Mouse (Mus musculus): ENCODE results near the gene Ctsll3. TPM values are rescaled to one million over a fixed set of nuclear protein-coding genes. Genes with fewer than 3 reads are reported as not detected.

Gene Ctsll3
- total RNA-seq (2014; fragmentation: Nextera tagmentation) (not detected in 2 replicates), total RNA-seq (2017) (not detected in 2 replicates), polyA plus RNA-seq (2012) (not detected in 2 replicates)

DNA sequence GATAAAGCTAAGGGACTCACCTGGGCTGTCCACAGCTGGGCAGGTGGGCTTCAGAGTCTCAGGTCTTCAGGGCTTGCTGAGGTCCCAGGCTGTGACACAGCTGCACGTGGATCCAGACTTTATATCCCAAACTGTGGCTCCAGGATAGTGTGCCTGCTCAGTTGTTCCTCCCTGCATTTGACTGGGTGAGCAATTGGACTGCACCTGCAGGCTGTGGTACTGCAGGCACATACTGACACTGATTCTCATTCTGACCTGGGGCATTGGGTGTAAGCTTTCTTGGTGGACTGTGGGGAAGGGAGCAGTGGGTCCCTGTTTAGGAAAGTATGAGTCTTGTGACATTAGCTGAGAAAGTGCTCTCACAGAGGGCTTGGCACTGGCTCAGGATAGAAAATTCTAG is at the start of gene Ctsll3:
TSS of gene Ctsll3 (minus strand) at position 101 of the 400 bp plus-strand sequence.
- no peak for TF ChIP-seq TAL1 (conservative IDR thresholded peaks at IDR 0.05; ENCODE audit: low read depth, low read length)
- TF ChIP-seq GATA2 (IDR thresholded peaks at IDR 0.05; ENCODE audit: borderline replicate concordance, low read depth, low read length): no peak
- no peak for TF ChIP-seq CTCF (IDR thresholded peaks at IDR 0.05; ENCODE audit: low read depth, low read length)
- no peak for TF ChIP-seq GATA1 (IDR thresholded peaks at IDR 0.05; ENCODE audit: borderline replicate concordance, low read length)
- no peak for TF ChIP-seq POLR2AphosphoS5 (IDR thresholded peaks at IDR 0.05; ENCODE audit: insufficient replicate concordance, low read depth, low read length)

DNA sequence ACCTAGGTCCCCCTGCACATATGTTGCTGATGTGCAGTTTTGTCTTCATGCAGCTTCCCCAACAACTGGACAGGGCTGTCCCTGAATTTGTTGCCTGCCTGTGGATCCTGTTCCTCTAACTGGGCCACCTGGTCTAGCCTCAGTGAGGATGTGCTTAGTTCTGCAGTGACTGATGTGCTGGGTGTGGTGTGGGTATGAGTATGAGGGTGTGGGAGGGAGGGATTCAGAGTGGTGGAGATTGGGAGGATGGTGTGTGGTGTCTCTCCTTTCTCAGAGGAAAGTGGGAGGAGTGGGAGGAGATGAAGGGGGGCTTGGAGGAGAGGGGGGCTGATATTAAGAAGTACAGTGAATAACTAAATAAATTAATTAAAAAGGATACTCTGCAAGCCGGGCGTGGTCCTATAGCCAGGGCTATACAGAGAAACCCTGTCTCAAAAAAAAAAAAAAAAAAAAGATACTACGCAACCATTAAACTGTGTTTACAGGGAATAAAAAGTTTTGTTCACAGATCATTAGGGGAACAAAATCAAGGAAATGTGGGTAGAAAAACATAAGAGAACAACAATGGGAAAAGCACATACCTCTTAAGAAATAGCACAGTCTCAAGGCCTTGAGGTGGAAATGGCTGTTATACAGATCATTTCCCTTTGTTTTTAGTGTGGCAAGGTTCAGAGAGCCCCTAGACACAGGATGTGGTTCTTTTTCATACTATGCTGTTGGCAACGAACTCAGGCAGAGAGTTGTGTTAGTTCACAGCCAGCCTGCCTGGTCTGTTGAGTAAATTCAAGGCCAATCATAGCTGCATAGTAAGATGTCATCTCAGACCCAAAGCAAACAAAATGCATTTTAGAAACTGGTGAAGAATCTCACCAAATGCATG is 45.8 kb upstream of the Ctsll3 start:
- Histone ChIP-seq H3K36me3 (replicated peaks) (no peaks in the 10 kb centered on the region), H3K4me3 (ENCODE audit: low read depth, low read length) (no peak overlapping the region), H3K9me3 (replicated peaks) (peaks cover 12% of the 10 kb centered on the region), H3K4me1 (ENCODE audit: insufficient read depth, low read depth, low read length) (no peaks in the 10 kb centered on the region), H3K27me3 (ENCODE audit: insufficient read depth, low read length) (no peaks in the 10 kb centered on the region)
- ATAC-seq (ENCODE audit: extremely low read depth, insufficient number of reproducible peaks, low FRiP score, poor library complexity, severe bottlenecking): no peak
- DNase-seq (ENCODE audit: low spot score): no peak
- TF ChIP-seq GATA2 (IDR thresholded peaks at IDR 0.05; ENCODE audit: borderline replicate concordance, low read depth, low read length): no peak
- no peak for TF ChIP-seq CTCF (IDR thresholded peaks at IDR 0.05; ENCODE audit: low read depth, low read length)

More for the DNA sequence above, at the start of gene Ctsll3:
- Histone ChIP-seq H3K36me3 (replicated peaks) (no peaks in the 10 kb centered on the region), H3K4me3 (ENCODE audit: low read depth, low read length) (no peak within 1 kb of the TSS), H3K9me3 (replicated peaks) (peaks cover 50% of the 10 kb centered on the region), H3K27me3 (ENCODE audit: insufficient read depth, low read length) (no peaks in the 10 kb centered on the region), H3K4me1 (ENCODE audit: insufficient read depth, low read depth, low read length) (no peaks in the 10 kb centered on the region)
- DNase-seq (ENCODE audit: low spot score) (no peak), ATAC-seq (ENCODE audit: extremely low read depth, insufficient number of reproducible peaks, low FRiP score, poor library complexity, severe bottlenecking) (no peak)

DNA sequence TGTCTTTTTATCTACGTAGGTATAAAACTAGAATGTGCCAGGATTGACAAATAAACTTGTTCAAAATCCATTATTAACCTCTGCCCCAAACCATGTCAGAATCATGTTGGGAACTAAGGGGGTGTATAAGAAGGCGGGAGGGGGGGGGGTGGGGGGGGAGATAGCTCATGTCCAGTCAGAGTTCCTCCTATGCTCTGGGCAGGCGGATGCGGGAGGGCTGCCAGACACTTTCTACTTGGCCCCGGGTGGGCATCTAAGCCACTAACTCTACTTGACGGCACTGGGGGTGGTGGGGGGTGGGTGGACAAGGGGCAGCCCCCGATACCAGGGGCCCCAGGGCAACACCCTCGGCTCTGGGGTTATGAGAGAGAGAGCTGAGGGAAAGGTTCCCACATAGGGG is 40.5 kb upstream of the Ctsll3 start:
- Histone ChIP-seq H3K4me1 (ENCODE audit: insufficient read depth, low read depth, low read length) (no peaks in the 10 kb centered on the region), H3K27me3 (ENCODE audit: insufficient read depth, low read length) (no peaks in the 10 kb centered on the region), H3K9me3 (replicated peaks) (peaks cover 17% of the 10 kb centered on the region), H3K4me3 (ENCODE audit: low read depth, low read length) (no peak overlapping the region), H3K36me3 (replicated peaks) (no peaks in the 10 kb centered on the region)
- ATAC-seq (ENCODE audit: extremely low read depth, insufficient number of reproducible peaks, low FRiP score, poor library complexity, severe bottlenecking) (no peak), DNase-seq (ENCODE audit: low spot score) (no peak)
- no peak for TF ChIP-seq CTCF (IDR thresholded peaks at IDR 0.05; ENCODE audit: low read depth, low read length)
- TF ChIP-seq GATA1 (IDR thresholded peaks at IDR 0.05; ENCODE audit: borderline replicate concordance, low read length): no peak
- no peak for TF ChIP-seq TAL1 (conservative IDR thresholded peaks at IDR 0.05; ENCODE audit: low read depth, low read length)
- TF ChIP-seq GATA2 (IDR thresholded peaks at IDR 0.05; ENCODE audit: borderline replicate concordance, low read depth, low read length): no peak
- TF ChIP-seq POLR2AphosphoS5 (IDR thresholded peaks at IDR 0.05; ENCODE audit: insufficient replicate concordance, low read depth, low read length): no peak

DNA sequence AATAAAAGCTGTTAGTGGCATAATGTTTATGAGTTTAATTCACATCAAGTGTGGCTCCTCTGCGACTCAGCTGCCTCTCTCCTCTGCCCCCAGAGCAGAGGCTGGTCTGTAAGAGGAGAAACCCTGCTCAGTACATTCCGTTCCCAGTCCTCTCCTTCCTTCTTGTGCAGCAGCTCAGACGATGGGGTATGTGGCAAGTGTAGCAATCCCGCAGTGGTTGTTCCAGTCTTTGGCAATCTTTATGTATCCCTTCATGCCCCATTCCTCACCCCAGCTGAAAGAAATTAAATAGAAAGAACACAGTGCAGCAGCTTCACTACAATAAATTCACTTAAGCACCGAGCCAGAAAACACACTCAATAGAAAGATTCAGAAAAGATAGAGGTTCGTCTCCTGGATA is 40.1 kb upstream of the Ctsll3 start:
- H3K27me3 ChIP-seq (ENCODE audit: insufficient read depth, low read length): no peaks in the 10 kb centered on the region
- no peak overlapping the region for H3K4me3 ChIP-seq (ENCODE audit: low read depth, low read length)
- DNase-seq (ENCODE audit: low spot score) (no peak), ATAC-seq (ENCODE audit: extremely low read depth, insufficient number of reproducible peaks, low FRiP score, poor library complexity, severe bottlenecking) (no peak)
- no peaks in the 10 kb centered on the region for H3K4me1 ChIP-seq (ENCODE audit: insufficient read depth, low read depth, low read length)
- TF ChIP-seq POLR2AphosphoS5 (IDR thresholded peaks at IDR 0.05; ENCODE audit: insufficient replicate concordance, low read depth, low read length): no peak
- TF ChIP-seq CTCF (IDR thresholded peaks at IDR 0.05; ENCODE audit: low read depth, low read length): no peak
- TF ChIP-seq TAL1 (conservative IDR thresholded peaks at IDR 0.05; ENCODE audit: low read depth, low read length): no peak
- TF ChIP-seq GATA2 (IDR thresholded peaks at IDR 0.05; ENCODE audit: borderline replicate concordance, low read depth, low read length): no peak
- TF ChIP-seq GATA1 (IDR thresholded peaks at IDR 0.05; ENCODE audit: borderline replicate concordance, low read length): no peak
- no peaks in the 10 kb centered on the region for H3K36me3 ChIP-seq (replicated peaks)
- peaks cover 13% of the 10 kb centered on the region for H3K9me3 ChIP-seq (replicated peaks)

DNA sequence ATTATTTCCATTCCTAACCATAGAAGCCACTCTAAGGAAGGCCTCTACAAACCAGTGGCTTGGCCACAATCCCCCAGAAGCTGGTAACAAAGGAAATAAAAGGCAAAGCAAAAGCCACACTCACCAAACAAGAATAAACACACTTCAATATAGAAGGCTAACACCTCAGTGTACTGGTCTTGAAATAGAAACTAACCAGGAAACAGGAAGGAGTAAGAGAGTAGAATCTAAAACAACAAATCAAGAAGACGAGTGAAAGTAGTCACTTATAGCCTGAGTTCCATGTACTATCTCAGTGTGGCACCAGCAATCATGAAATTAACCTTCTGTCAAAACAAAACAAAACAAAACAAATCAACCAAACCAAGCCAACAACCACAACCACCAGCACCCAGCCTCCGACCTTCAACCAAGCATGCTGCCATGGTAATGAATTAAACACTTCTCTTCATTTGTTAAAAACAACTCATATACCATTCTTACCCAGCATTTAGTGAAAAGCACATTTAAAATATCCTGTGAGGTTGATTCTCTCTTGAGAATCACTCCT is 36.8 kb upstream of the Ctsll3 start:
- Histone ChIP-seq H3K4me3 (ENCODE audit: low read depth, low read length) (no peak overlapping the region), H3K4me1 (ENCODE audit: insufficient read depth, low read depth, low read length) (no peaks in the 10 kb centered on the region), H3K36me3 (replicated peaks) (no peaks in the 10 kb centered on the region), H3K27me3 (ENCODE audit: insufficient read depth, low read length) (no peaks in the 10 kb centered on the region), H3K9me3 (replicated peaks) (peaks cover 10% of the 10 kb centered on the region)
- TF ChIP-seq GATA1 (IDR thresholded peaks at IDR 0.05; ENCODE audit: borderline replicate concordance, low read length) (no peak), TAL1 (conservative IDR thresholded peaks at IDR 0.05; ENCODE audit: low read depth, low read length) (no peak), POLR2AphosphoS5 (IDR thresholded peaks at IDR 0.05; ENCODE audit: insufficient replicate concordance, low read depth, low read length) (no peak), GATA2 (IDR thresholded peaks at IDR 0.05; ENCODE audit: borderline replicate concordance, low read depth, low read length) (no peak), CTCF (IDR thresholded peaks at IDR 0.05; ENCODE audit: low read depth, low read length) (no peak)
- DNase-seq (ENCODE audit: low spot score): no peak
- no peak for ATAC-seq (ENCODE audit: extremely low read depth, insufficient number of reproducible peaks, low FRiP score, poor library complexity, severe bottlenecking)

DNA sequence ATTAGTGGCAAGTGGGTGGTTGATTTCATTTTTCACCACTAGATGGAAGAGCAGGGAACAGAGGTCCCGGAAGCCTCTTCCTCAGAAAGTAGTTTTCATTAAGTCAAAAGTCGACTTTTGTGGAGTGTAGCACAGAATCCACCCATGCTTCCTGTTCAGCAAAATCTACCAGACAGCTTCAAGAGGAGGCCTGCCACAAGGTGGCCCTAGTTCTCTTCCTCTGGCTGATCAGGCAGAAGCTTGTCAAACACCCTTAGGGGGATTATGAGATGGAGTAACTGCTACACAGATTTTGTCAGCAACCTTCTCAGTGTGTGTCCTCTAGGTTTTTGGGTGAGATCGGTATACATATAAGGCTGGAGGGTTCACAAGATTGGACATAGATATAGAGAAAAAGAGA is 23.4 kb upstream of the Ctsll3 start:
- Histone ChIP-seq H3K36me3 (replicated peaks) (no peaks in the 10 kb centered on the region), H3K4me1 (ENCODE audit: insufficient read depth, low read depth, low read length) (no peaks in the 10 kb centered on the region), H3K9me3 (replicated peaks) (peaks cover 8% of the 10 kb centered on the region), H3K4me3 (ENCODE audit: low read depth, low read length) (no peak overlapping the region), H3K27me3 (ENCODE audit: insufficient read depth, low read length) (no peaks in the 10 kb centered on the region)
- no peak for ATAC-seq (ENCODE audit: extremely low read depth, insufficient number of reproducible peaks, low FRiP score, poor library complexity, severe bottlenecking)
- no peak for TF ChIP-seq CTCF (IDR thresholded peaks at IDR 0.05; ENCODE audit: low read depth, low read length)
- DNase-seq (ENCODE audit: low spot score): no peak

Data from G1E (cell line).